Mouse (Mus musculus): ENCODE results near the gene Gm45234.
"Not testable (repeated sequence)": the region's sequence is repeated elsewhere in the genome, so short reads cannot be mapped to it uniquely, and the experiment has no call there.

The Gm45234 gene

DNA sequence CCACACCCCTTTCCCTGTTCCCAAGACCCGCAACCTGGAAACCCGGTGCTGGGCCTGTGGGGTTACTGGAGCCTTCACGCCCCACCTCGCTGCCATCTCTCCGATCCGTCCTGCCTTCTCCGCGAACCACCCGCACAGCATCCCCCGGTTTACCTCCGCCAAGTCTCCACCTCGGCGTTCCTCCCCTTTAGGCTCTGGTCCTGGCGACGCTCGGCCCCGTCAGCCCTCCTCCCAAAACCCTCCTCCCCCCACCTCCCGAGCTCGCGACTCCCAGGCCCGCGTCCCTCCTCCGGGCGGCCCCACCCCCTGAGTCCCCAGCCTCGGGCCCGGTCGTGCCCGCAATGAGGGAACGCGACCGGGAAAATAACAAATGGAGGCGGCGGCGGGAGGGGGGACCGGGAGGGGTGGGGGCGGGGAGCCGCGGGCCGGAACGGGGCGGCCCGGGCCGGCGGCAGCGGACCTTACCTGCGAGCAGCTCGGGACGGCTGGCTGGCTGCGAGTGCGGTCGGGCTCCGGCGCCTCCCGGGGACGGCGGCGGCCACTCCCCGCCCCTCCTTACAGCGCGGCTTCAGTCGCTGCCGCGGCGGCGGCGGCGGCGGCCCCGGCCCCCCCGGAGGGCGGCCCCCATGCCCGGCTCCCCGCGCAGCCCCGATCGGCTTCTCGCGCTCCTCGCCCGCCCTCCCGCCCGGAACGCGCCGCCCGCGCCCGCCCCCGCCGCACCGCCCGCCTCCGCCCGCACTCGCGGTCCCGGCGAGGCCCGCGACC is at the start of gene Gm45234, which contains the start of gene Atn1:
Gm45234 (minus strand) TSS at position 191 of the 765 bp plus-strand sequence.
Atn1 (minus strand) TSS at position 694 of the 765 bp plus-strand sequence.
- in situ Hi-C loops (cut with MboI; ENCODE audit: low pct_unique_long_range_greater_than_20kb in 1 of 2, low sequenced_read_pairs in 2 of 2, unreplicated experiment in 1 of 2) = loop anchor here in 1 of 2 experiments (25.0 kb wide), 1 partner anchor 269 kb away; the partner anchor contains the start of gene C1rl

DNA sequence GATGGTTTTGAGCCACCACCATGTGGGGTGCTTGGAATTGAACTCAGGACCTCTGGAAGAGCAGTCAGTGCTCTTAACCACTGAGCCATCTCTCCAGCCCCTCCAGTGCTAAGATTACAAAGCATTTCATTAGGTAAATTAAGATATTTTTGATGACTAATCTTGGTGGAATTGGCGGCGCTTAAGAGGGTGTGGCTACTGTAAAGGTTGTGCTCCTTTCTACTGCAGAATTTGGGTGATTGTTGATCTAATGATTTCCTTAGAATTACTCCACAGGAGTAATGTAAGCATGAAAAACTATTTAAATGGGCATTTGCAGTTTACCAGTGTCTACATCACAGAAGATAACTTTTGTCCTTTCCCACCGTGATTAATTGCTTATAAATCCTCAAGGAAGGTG is 48.5 kb upstream of the Gm45234 start:
- in situ Hi-C loops (cut with MboI; ENCODE audit: low pct_unique_long_range_greater_than_20kb in 1 of 2, low sequenced_read_pairs in 2 of 2, unreplicated experiment in 1 of 2) = no loop called here

DNA sequence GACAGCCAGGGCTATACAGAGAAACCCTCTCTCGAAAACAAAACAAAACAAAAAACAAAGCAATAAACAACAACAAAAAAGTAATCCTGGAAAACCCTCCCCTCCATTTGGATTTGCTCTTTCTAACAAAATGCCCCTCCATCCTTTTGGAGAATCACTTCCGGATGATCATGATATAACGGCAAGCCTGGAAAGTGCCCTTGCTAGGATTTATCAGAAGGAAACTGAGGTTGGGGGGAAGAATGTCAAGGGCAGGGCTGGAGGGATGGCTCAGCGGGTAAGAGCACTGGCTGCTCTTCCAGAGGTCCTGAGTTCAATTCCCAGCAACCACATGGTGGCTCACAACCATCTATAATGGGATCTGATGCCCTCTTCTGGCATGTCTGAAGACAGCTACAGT is 47.9 kb upstream of the Gm45234 start:
- in situ Hi-C loops (cut with MboI; ENCODE audit: low pct_unique_long_range_greater_than_20kb in 1 of 2, low sequenced_read_pairs in 2 of 2, unreplicated experiment in 1 of 2) = not testable (repeated sequence)

DNA sequence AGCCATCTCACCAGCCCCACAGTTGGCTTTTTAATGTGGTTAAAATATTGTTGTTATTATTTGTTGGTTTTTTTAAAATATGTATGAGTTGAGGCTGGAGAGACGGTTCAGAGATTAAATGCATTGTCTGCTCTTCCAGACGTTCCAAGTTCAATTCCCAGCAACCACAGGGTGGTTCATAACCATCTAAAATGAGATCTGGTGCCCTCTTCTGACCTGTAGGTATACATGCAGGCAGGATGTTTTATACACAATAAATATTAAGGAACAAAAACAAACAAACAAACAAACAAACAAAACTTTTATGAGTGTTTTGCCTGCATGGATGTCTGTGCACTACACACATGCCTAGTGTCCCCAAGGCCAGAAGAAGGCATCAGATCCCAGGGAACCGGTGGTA is 47.2 kb upstream of the Gm45234 start:
- in situ Hi-C loops (cut with MboI; ENCODE audit: low pct_unique_long_range_greater_than_20kb in 1 of 2, low sequenced_read_pairs in 2 of 2, unreplicated experiment in 1 of 2) = no loop called here

DNA sequence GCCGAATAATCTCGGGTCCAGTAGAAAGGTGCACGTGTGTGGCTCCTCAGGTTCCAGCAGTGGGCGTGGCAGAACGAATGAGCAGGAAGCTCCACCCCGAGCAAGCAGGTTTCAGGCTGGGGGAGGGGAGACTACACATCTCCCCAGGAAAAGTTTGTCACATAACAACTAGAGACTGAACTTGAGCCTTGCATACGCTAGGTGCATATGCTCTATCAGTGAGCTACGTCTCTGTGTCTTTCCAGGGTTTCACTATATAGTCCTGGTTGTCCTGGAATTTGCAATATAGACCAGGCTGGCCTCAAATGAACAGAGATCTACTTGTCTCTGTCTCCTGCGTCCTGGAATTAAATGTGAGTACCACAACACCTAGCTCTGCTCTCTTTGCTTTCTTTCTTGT is 46.6 kb upstream of the Gm45234 start:
- in situ Hi-C loops (cut with MboI; ENCODE audit: low pct_unique_long_range_greater_than_20kb in 1 of 2, low sequenced_read_pairs in 2 of 2, unreplicated experiment in 1 of 2) = not testable (repeated sequence)

DNA sequence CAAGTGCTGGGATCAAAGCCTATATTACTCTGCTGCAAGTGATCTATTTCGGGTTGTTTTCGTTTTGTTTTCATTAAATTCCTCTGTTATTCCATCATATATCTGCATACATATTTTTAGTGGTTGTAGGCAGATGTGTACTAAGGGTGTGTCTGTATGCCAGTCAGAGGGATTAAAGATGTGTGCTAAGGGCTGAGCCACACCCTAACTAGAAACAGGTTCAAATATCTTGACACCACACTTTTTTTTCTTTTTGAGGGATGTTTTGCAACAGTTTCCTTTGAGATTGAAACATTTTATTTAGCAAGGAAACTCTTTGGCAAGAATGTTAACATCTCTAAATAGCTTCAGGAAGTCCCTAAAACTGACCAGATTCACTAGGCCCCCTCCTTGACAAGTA is 40.4 kb upstream of the Gm45234 start:
- in situ Hi-C loops (cut with MboI; ENCODE audit: low pct_unique_long_range_greater_than_20kb in 1 of 2, low sequenced_read_pairs in 2 of 2, unreplicated experiment in 1 of 2) = no loop called here

DNA sequence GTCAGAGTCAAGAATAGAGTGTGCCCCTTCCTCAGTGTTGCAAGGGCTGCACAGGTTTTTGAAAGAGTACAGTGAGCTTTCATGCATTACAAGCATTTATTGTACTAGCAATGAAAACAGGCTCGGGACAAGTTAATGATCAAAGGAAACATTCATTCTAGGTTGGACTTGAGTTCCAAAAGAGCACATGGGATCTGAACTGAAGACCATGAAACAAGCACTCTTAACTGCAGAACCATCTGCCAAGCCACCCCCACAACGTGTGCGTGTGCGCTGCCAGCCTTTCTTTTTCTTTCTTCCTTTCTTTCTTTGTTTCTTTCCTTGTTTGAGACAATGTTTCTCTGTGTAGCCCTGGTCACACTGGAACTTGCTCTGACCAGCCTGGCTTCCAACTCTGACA is 40.0 kb upstream of the Gm45234 start:
- in situ Hi-C loops (cut with MboI; ENCODE audit: low pct_unique_long_range_greater_than_20kb in 1 of 2, low sequenced_read_pairs in 2 of 2, unreplicated experiment in 1 of 2) = no loop called here

DNA sequence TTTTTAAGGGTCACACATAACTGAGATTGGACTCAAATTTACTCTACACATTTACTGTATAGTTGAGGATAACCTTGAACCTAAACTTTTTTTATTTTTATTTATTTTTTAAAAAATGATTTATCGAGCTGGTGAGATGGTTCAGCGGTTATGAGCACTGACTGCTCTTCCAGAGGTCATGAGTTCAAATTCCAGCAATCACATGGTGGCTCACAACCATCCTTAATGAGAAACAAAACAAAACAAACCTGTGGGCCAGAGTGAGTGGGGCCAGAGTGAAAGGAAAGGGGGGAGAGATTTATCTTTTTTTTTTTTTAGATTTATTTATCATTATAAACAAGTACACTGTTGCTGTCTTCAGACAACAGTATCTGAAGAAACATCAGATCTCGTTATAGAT is 36.1 kb upstream of the Gm45234 start:
- in situ Hi-C loops (cut with MboI; ENCODE audit: low pct_unique_long_range_greater_than_20kb in 1 of 2, low sequenced_read_pairs in 2 of 2, unreplicated experiment in 1 of 2) = no loop called here

DNA sequence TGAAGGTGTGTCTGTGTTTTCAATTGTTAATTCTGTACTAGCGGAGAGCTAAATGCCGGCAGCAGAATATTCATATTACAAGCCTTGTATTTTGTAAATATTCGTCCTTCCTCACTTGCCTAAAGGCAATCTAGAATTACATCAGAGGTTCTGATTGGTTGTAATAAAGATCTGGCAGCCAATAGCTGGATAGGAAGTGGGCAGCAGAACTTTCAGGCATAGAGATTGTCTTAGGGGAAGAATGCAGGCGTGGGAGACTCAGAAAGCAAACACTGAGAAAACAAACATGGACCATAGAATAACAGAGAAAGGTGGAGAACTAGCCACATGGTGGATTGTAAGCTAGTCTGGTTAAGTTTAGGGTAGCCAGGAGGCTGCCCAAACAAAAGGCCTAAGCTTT is 34.3 kb upstream of the Gm45234 start:
- in situ Hi-C loops (cut with MboI; ENCODE audit: low pct_unique_long_range_greater_than_20kb in 1 of 2, low sequenced_read_pairs in 2 of 2, unreplicated experiment in 1 of 2) = no loop called here

DNA sequence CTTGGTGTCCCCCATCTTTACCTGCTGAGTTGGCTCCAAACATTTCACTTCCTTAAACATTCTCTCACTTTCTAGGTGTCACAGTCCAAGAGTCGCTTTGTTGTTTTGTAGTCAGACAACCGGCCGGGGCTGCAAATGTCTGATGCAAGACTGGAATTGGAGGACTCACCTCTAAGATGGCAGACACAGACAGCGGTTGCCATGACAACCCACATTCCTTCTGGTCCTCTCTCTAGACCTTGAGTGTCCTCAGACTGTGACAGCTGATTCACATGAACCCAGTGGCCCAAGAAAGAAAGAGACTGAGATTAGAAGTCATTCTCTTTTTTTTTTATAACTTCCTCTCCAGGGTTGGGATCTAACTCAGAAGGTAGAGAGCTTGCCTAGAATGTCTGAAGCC is 33.7 kb upstream of the Gm45234 start:
- in situ Hi-C loops (cut with MboI; ENCODE audit: low pct_unique_long_range_greater_than_20kb in 1 of 2, low sequenced_read_pairs in 2 of 2, unreplicated experiment in 1 of 2) = no loop called here

DNA sequence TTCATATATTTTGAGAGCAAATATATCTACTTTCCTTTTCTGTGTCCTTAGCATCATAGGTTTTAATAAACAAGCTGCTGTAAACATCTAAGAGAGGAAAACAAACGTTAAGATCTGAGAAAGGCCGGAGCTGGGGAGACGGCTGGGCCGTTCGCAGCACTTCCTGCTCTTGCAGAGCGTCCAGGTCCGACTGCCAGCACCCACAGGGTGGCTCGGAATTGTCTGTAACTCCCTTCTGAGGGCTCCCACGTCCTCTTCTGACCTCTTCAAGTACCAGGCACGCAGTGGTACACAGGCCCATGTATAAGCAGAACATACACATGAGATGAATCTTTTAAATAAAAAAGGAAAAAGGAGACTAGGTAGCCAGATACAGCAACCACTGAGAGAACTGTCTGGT is 31.9 kb upstream of the Gm45234 start:
- in situ Hi-C loops (cut with MboI; ENCODE audit: low pct_unique_long_range_greater_than_20kb in 1 of 2, low sequenced_read_pairs in 2 of 2, unreplicated experiment in 1 of 2) = no loop called here

DNA sequence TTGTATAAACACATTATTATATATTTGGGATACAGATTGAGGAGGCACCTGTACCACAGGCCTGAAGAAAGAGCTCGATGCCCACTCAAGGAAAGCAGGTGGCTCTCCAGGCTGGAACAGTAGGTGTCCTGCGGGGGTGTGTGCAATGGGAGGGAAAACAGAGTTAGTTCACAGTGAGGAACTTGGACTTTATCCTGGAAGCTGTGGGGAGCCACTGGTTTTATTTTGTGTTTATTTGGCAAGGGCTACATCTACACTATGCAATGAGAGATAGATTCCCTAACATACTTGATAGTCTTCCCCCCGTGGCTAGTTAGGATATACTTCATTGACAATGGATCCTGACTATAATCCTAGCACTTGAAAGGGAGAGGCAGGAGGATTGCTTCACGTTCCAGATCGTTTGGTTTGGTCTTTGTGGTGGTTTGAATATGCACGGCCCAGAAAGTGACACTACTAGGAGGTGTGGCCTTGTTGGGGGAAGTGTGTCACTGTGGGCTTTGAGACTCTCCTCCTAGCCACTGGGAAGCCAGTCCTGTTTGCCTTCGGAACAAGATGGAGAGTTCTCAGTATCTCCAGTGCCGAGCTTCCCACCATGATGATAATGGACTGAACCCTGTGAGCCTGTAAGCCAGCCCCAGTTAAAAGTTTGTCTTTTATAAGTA is 31.1 kb upstream of the Gm45234 start:
- in situ Hi-C loops (cut with MboI; ENCODE audit: low pct_unique_long_range_greater_than_20kb in 1 of 2, low sequenced_read_pairs in 2 of 2, unreplicated experiment in 1 of 2) = no loop called here

DNA sequence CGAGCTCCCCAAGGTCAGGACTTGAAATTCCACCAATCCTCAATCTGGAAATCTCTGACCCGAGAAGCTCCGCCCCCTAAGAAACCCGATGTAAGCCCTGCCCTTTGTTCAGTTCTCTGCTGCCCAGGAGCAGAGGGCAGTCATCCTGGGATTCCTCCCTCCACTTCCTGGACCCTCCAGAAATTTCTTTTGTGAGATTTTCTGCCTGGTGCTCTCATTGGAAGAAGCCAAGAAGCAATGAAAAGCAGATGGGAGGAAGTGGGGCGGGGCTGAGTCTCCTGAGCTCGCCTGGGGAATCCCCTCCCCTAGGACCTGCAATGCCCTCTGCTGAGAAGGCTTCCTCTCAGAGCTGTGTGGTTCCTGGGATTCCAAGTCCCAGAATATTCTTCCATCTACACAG is 26.6 kb upstream of the Gm45234 start:
- in situ Hi-C loops (cut with MboI; ENCODE audit: low pct_unique_long_range_greater_than_20kb in 1 of 2, low sequenced_read_pairs in 2 of 2, unreplicated experiment in 1 of 2) = no loop called here

DNA sequence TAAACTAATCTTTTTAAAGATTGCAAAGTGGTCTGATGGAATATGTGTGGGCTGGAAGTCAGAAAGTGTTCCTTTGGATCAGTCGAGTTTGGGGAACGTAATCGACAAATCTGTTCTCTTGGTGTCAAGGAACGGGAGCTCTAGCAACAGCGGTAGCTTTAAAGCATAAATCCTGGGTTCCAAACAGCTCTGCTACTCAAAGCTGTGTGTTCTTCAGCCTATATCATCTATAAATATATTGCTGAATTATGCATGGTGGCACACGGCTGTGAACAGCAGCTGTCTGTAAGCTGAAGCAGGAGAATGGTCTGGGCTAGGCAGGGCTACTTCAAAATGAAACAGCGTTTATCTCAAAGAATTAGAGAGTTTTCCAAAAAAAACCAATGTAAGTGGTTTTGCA is 25.1 kb upstream of the Gm45234 start:
- in situ Hi-C loops (cut with MboI; ENCODE audit: low pct_unique_long_range_greater_than_20kb in 1 of 2, low sequenced_read_pairs in 2 of 2, unreplicated experiment in 1 of 2) = no loop called here

DNA sequence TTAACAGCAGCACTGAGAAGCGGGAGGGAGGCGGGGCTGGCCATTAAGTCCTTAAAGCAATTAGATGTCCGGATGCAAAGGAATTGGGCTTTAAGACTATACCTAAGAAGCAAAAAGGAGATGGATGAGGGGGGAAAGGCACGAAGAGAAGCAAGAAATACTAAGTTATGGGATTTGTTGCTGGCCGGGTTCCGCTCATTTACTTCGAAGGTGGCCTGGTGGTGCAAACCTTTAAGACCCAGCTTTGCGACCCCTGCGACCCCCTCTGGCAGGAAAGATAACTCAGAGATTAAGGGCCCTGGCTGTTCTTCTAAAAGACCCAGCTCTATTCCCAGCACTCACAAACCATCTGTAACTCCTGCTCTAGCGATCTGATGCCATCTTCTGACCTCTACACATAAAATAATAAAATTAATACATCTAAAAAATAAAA is 24.2 kb upstream of the Gm45234 start:
- in situ Hi-C loops (cut with MboI; ENCODE audit: low pct_unique_long_range_greater_than_20kb in 1 of 2, low sequenced_read_pairs in 2 of 2, unreplicated experiment in 1 of 2) = no loop called here

DNA sequence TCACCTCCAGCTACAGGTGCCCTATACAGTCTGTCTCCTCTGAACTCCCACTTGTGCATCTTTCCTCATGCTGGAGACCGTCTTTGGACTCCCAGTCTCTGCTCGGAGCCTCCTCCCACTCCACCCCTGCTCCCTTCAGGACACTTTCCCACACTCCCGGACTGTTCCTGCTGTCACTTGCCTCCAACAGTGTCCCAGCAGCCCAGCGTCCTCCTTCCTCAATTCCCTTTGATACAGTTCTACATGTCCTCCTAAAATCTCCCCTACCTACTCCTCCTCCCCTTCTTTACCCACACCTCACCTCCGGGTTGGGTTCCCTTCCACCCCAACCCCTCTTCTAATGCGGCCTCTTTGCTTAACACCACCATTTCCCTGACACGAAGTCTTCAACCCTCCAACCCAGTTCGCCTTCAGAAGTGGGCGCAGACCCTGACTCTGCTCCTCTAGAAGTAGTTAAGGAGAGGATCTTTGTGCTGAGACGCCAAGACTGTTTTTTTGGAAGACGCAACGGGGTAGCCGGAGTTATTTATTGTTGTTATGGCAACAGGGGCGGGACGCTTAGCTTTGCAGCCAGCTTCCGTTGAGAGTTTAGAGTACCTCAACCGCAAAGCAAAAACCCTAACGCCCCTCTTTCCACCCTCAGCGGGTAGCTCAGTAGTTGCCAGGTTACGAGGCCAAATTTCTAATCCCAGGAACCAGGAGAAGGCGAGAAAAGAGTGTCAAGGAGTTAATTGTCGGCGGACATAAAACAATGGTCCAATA is 23.6 kb upstream of the Gm45234 start, which contains the start of gene Lrrc23:
Lrrc23 (minus strand) TSS at position 506 of the 762 bp plus-strand sequence.
- in situ Hi-C loops (cut with MboI; ENCODE audit: low pct_unique_long_range_greater_than_20kb in 1 of 2, low sequenced_read_pairs in 2 of 2, unreplicated experiment in 1 of 2) = no loop called here

DNA sequence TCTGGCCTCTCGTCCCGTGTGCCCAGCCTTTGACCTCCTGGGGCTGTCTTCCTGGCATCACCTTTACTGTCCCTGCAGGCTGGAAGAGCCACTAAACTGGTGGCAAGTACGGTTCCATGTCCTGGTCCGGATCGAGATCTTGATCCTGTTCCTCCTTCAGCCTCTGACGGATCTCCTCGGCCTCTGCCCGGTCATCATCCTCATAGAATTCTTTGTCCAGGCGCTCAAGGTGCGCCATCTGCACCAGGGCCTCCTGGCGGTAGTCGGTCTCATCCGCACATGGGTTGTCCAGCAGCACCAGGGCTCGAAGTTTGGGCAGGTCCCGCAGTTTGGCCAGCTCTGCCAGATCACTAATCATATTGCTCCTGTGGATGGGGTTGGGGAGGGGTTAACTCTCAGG is 14.7 kb upstream of the Gm45234 start:
- in situ Hi-C loops (cut with MboI; ENCODE audit: low pct_unique_long_range_greater_than_20kb in 1 of 2, low sequenced_read_pairs in 2 of 2, unreplicated experiment in 1 of 2) = loop anchor here in 1 of 2 experiments (25.0 kb wide), 1 partner anchor 283 kb away; the partner anchor contains the start of gene C1rl

DNA sequence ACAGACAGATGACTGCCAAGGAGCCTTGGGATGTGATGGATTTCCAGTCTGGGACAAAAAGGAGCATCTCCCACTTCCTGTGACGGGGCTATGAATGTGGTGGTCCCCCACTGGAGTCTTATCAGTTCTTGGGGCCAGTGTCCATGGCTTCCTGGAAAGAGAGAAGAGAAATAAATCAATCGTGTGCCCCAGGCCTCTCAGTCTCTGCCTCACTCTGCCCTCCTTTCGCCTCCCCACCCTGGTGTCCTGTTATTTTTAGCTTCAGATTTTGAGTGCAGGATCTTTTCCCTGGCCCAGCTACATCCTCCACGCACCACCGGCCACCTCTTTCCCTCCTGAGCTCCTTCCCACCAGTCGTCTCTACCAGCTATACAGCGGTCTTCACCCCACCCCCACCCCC is 14.2 kb upstream of the Gm45234 start:
- in situ Hi-C loops (cut with MboI; ENCODE audit: low pct_unique_long_range_greater_than_20kb in 1 of 2, low sequenced_read_pairs in 2 of 2, unreplicated experiment in 1 of 2) = loop anchor here in 1 of 2 experiments (25.0 kb wide), 1 partner anchor 283 kb away; the partner anchor contains the start of gene C1rl

All from mouse embryonic stem cell (cell line).